Mouse (Mus musculus) monocyte, adult 5-6 weeks (primary cell): ENCODE measurements around the gene Pi4k2b. TPM values are rescaled to one million over a fixed set of nuclear protein-coding genes. Genes with fewer than 3 reads are reported as not detected.
"Not testable (repeated sequence)": the region's sequence is repeated elsewhere in the genome, so short reads cannot be mapped to it uniquely, and the experiment has no call there.

Experiments used
- ATAC-seq: fragments of 153-309, 156-312 bp; replicated peaks from 2 replicates; pipeline ENCODE4 v1.8.0; 2017; ENCODE audit warnings: mild to moderate bottlenecking; ENCODE audit not compliant: low TSS enrichment, insufficient number of reproducible peaks, severe bottlenecking, poor library complexity, low FRiP score
- total RNA-seq: library from RNA; stranded (forward); fragments of 200-1000, 200-491, 200-594 nt; gene quantifications from 3 replicates; pipeline ENCODE4 v1.2.3, GENCODE M21; 2017

The Pi4k2b gene
- total RNA-seq, 1 experiment from 2014 or later: 27.5 TPM

DNA sequence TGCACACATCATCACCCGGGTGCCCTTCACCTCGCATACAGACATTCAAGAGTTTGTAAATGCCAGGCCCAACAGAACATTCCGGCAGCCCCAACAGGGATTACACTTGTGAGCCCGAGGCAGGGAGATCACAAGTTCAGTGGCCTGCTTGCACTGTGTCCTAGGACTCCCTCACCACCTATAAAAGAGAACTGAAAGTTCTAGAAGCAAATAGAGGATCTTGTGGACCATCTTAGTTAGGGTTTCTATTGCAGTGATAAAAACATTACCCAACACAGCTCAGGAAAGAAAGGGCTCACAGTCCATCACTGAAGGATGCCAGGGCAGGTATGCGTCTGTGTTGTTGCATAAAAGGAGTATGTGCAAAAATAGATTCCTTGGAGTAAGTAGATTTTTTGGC is 32.9 kb downstream of the Pi4k2b start:
- ATAC-seq: no peak

DNA sequence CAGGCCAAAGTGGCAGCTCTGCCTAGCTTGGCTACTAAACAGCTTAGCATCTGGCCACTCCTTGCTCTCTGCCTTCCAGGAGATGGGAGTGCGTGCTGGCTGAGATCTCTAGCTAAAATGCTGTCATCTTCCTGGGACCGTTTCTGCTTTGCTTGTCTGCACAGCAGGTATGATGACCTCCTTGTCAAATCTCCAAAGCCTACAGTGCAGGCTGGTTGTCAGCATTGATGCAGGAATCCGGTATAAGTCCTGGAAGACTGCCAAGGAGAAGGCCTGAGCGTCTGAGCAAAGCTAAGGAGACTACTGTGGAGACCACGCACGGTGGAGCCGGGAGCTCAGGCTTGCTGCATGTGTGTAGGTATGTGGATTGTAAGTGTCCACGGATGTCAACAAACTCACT is 33.9 kb downstream of the Pi4k2b start, which contains the start of gene Zcchc4:
Zcchc4 (plus strand) TSS at position 173 of the 400 bp plus-strand sequence.
- no peak for ATAC-seq

DNA sequence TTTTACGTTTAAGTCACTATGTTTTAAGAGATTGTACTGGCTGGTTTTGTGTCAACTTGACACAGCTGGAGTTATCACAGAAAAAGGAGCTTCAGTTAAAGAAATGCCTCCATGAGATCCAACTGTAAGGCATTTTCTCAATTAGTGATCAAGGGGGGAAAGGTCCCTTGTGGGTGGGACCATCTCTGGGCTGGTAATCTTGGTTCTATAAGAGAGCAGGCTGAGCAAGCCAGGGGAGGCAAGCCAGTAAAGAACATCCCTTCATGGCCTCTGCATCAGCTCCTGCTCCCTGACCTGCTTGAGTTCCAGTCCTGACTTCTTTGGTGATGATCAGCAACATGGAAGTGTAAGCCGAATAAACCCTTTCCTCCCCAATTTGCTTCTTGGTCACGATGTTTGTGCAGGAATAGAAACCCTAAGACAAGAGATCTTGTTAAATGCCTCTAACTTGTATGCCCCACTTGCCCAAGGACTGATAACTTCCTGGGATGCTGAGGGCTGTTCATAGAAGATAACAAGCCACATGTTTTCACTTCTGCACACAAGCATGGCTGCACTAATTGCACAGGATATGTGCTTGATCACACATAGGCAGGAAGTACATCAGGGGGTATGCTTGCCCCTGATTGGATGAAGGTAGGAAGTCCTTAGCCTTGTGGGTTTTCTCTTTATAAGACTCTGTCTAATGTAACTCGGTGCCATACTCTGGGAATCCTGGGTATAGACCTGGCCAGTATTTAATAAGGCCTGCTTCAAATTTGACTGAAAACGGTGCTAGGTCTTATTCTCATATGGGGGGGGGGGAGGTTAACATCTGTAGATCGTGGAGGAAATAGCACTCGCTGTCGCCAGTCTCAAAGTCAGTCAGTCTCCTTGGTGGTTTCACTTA is 35.3 kb downstream of the Pi4k2b start:
- ATAC-seq: not testable (repeated sequence)

DNA sequence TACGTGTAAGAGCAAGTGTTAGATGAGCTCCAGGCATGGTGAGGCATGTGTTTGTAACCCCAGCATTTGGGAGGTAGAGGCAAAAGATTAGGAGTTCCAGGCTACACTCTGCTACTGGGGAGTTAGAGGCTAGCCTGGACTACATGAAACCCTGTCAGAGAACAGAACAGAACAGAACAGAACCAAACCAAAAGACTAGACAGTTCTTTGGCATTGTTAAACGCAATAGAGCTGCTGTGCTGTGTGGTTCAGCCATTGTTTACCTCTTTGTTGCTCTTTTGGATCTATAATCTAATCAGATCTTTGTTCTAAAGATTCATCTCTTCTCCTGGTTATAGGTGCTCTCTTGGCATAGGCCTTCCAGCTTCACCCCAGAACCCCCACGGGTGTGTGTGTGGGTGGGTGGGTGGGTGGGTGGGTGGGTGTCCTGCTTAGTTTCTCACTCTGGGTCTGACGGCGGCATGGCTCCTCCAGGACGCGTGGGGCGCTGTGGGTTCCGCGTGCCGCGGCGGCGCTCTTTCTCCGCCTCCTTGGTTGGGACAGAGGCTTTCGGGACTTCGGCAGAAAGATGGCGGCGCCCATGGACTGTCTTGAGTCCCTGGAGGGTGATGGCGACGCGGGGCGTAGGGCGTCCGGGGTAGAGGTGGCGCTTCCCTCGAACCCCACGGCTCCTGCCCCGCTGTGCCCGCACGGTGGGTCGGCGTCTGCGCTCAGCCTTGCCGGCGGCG is 41.3 kb downstream of the Pi4k2b start:
- ATAC-seq: peak; percentile 98

DNA sequence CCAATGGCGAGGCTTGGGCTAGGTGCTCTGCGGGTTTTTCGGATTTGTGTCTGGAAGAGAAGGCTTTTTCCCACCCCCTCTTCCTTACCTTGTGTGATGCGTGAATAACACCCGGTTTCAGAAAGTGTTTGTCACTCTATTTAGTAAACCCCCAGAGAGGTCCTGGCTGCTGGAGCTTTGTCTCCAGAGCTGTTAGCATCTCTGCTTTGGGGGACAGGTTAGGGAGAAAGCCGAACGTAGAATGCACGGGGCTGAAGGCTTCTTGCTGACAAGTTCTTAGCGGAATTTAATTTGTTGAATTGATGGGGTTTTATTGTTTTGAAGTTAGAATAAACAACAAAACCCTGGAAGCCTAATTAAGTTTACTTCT is 41.9 kb downstream of the Pi4k2b start:
- no peak for ATAC-seq

DNA sequence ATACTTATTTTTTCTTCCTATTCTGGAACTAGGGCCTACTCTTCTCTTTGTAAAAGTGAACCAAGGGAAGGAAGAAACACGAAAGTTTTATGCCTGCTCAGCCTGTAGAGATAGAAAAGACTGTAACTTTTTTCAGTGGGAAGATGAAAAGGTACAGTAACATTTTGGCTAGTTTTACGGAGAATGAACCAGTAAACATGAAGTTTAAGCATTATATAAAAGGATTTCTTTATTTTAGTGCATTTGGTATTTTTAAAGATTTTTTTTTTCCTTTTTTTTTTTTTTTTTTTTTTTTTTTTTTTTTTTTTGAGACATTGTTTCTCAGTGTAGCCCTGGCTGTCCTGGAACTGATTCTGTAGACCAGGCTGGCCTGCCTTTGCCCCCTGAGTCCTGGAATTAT is 42.6 kb downstream of the Pi4k2b start:
- ATAC-seq: no peak

DNA sequence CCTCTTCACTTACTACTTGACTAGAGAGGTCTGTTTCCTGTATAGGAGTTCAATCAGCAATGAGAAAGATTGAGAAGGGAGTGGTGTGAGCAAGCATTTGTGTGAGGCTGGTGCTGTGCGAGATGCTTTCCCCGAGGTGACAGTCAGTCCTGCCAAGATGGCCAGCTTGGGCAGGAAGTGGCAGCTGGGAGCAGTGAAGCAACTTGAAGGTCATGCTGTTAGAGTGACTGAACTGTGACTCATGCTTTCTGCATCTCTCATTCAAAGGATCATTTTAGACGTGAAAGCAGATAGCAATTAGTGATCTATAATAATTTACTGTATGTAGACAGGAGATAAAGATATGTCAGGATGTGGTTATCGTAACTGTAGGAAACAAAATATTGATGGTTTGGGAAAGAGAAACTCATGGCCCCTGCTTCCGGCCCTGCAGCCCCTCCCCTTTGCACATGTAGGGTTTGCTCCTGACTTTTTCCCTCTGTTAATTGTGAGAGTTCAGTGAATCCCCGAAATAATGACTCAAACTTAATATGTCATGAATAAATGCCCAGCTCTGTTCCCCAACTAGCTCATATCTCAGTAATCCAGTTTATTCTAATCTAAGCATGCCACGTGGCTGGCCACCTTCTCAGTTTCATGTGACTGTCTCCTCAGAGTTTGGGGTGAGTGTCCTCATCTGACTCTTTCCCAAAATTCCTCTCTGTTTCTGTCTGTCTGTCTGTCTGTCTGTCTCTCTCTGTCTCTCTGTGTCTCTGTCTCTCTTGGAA is 45.4 kb downstream of the Pi4k2b start:
- no peak for ATAC-seq

DNA sequence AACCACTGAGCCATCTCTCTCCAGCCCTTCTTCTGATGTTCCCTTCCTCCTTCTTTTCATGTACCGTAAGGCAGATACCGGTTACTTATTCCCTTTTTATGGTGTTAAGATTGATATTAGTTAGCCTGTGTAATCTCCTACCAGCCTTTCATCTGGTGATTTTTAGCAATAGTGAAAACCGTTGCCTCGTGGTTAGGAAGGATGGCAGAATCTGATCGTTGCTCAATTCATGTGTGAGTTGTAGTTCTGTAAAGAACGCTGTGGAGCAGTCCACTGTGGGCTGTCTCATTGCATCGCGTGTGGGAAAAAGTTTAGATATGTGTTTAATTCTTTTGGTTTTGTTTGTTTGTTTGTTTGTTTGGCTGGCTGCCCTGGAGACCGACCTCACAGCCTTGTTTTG is 51.9 kb downstream of the Pi4k2b start:
- ATAC-seq: no peak

DNA sequence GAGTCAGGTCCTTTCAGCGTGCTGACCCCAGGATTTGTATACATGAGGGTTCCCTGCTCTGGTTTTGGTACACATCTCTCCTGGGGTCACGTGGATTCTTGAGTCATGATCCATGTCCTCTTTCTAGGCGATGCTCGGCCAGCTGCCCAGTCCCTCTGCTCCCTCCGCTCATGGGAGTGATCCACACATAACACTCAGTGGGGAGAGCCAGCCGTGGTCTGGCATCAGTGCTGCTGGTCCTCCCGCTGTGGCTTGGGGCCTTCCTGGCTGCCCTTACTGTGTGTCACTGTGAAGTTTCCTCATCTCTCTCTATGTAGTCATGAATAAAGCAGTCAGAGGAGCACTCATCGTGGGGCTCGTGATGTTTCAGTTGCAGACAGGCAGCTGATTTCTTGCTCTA is 52.7 kb downstream of the Pi4k2b start:
- no peak for ATAC-seq

DNA sequence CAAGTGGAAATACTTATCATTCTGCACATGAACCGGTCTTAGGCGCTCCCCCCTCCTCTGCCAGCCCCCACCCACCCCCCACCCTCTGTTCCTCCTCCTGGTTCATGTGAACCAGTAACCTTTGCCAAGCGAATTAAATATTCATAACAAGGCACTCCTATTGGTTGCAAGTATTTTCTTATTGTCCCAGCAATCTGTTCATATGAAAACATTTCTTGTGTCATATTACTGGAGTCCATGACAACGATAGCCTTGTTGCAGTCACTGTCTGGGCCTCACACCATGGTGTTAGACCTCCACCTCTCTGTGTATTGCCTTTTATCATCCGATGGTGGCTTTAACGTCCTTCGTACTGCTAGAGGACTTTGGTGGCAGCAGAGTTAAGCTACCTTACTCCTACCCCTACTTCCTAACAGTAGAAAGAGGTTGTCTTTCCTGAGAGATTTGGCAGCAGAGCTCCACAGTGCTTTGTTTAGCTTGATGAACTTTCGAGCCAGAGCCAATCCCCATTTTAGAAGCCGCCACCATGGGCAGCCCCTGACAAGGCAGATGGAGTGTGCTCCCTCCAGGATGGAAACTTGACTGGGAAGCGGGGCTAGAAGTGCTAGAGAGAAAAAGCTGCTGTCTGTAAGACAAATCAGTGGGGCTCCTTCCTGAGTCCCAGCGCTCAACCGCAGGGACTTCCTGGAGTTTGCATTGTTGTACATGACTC is 58.1 kb downstream of the Pi4k2b start:
- no peak for ATAC-seq

DNA sequence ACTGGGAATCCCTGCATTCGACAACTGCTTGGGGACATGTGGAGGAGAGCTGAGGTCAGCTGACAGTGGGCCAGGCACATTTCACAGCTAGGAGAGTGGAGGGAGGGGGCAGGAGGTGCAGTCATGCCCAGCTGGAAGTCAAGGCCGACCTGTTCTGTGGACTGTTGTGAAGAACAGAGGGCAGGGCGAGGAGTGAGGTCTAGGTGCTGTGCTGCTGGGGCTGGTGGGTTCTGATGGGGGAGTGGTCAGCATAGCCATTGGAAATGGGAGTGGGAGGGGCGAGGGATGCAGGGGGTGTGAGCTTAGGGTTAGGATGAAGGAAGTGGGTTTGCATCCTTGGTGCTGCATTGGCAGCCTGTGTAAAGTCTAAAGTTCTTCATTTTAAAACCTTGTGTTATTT is 64.4 kb downstream of the Pi4k2b start:
- no peak for ATAC-seq

DNA sequence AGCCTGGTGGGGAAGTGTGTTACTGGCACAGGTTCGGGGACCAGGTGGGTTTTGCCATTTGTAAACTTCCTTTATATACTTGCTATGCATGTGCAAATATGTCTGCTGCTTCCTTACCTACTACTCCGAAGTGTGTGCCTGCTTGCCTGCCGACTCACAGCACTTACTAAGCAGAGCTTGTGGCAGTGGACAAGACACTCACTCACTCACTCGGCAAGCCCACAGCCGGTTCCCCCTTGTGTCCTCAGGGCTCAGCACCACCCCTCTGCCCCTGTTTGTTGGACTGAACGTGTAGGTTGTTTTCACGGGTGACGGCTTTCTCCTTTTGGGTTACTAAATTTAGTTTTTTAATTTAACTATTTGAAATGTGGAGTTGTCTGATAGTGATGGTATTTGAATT is 65.0 kb downstream of the Pi4k2b start:
- no peak for ATAC-seq

DNA sequence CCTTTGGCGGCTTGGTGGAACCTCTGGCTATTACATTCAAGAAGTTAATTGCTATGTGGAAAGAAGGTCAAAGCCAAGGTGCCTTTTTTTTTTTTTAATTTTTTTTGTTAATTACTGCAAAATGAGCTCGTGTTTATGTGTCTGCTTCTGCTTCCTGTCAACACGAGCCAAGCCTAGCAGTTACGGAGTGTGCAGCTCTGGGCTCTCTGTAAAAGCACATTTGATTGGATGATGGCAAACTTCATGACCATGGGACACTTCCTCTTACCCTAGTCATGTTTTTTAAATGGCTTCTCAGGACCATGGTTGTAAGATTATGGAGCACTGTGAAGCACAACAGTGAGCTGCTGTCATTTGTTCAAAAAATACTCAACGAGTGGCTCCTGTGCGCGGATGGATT is 65.7 kb downstream of the Pi4k2b start:
- ATAC-seq: no peak

DNA sequence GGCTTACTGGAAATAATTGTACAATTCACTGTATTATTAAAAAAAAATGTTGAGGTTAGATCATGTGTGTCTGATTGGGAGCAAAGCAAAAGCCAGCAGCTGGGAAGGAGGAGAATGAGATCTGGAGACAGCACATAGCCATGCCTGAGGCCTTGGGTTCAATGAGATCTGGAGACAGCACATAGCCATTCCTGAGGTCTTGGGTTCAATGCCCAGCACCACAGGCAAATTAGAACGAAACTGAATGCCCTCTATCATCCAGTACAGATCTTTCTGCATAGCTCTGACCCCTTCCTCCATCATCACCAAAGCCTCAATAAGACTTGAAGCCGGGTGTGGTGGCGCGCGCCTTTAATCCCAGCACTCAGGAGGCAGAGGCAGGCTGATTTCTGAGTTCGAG is 69.1 kb downstream of the Pi4k2b start:
- no peak for ATAC-seq

DNA sequence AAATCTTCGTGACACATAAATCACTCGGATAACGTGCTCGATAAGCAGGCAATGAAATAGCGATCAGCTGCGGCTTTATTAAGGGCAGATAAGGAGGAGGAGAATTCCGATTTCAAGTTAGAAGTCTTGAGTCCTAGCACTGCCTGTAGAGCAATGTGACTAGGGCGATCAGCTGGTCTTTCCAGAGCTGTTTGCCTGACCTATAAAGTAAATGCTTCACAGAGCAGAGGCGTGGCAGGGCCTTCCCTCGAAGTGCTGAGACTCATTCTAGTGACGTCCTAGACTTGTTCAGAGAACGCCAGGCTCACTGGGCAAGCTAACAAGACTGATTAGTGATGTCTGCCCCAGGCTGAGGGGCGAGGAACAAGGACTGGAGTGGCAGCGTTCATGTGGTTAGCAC is 69.7 kb downstream of the Pi4k2b start:
- ATAC-seq: no peak

DNA sequence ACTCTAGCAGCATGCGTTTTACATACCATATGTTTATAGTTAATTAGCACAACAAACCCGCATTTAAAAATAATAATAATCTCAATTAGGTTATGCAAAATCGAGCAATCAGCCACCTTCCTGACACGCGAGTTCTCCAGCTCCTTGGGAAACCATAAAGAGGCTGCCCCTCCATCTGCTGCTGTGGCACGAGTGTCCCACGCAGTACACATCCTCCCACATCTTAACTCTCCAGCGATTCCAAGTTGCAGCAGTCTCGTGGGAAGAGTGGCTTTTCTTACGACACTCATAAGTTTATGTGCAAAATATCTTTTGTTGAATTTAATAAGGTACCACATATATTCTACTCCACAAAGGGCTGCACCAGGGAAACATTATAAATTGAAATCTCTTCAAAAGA is 71.1 kb downstream of the Pi4k2b start:
- ATAC-seq: no peak

DNA sequence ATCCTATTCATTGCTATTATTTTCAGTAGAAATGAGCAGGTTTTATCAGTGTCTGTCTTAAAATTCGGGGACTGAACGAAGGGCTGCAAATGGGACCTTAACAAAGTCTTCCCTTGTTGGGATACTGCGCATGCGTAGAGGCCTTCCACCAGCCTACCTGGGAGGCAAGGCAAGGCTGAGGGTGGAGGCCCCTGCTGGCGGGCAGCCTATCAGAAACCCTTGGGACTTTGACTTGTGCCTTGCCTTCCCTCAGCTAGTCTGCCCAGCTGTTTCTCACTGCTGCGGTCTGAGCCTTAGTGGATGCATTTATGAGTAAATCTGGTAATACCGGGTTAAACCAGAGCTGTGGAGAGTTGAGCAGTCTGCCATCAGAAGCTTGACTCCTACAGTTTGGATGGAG is 71.9 kb downstream of the Pi4k2b start:
- ATAC-seq: no peak

DNA sequence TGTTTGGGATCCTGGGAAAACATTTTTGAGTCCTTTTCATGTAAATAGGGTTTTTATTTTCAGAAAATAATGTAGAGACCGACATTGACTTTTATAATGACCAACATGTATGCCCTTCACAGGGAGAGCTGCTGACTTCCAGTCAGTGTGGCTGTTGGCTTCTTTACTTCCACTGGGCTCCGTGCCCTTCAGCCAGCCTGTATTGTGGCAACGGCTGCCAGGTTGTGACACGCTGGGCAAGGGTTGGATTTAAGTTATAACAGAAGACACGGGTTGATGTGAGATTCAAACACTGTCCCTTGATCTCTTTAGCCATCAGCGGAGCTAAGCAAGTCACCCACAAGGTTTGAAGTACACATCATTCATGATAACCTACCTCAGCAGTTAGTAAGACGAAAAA is 77.3 kb downstream of the Pi4k2b start:
- no peak for ATAC-seq
